Comparison of ENCODE assay signal across 18 mouse cellular contexts in genomic region chr4:12801186-12801585, GRCm38 (mm10).
"Had no signal": no experiment of that assay in that cellular context is flagged by ENCODE, and none has a peak within 500 bp of the region (broad histone marks: within the 10 kb centered on the region; RNA-seq: fewer than 3 reads in every experiment).

No protein-coding gene starts in this region.

- H3K36me3 ChIP-seq: midbrain, embryonic 10.5 days; midbrain, embryonic 12.5 days; neural tube, embryonic 13.5 days; neural tube, embryonic 15.5 days had no signal

- H3K27me3 ChIP-seq: midbrain, embryonic 12.5 days; neural tube, embryonic 13.5 days; neural tube, embryonic 15.5 days had no signal

- H3K4me3 ChIP-seq: midbrain, embryonic 10.5 days; midbrain, embryonic 12.5 days; myocyte; neural tube, embryonic 13.5 days; neural tube, embryonic 15.5 days had no signal

- ATAC-seq: midbrain, embryonic 16.5 days had no signal

- H3K4me1 ChIP-seq: midbrain, embryonic 10.5 days; midbrain, embryonic 12.5 days; neural tube, embryonic 13.5 days; neural tube, embryonic 15.5 days had no signal

- H3K9me3 ChIP-seq: midbrain, embryonic 10.5 days; midbrain, embryonic 12.5 days; neural tube, embryonic 13.5 days; neural tube, embryonic 15.5 days had no signal

- H3K9ac ChIP-seq: lung, embryonic 14.5 days; midbrain, embryonic 12.5 days; neural tube, embryonic 13.5 days; neural tube, embryonic 15.5 days had no signal

- H3K27ac ChIP-seq: midbrain, embryonic 10.5 days; midbrain, embryonic 12.5 days; neural tube, embryonic 13.5 days; neural tube, embryonic 15.5 days had no signal

- H3K4me2 ChIP-seq: lung, embryonic 14.5 days; midbrain, embryonic 12.5 days; neural tube, embryonic 13.5 days; neural tube, embryonic 15.5 days had no signal

- DNase-seq: lung, embryonic 14.5 days; lung, postnatal 10 days; lung, postnatal 4 days; midbrain, embryonic 14.5 days; retina, postnatal 1 day; right cerebral cortex, adult 18-20 months; right cerebral cortex, postnatal 25 days; right cerebral cortex, postnatal 4 days; spleen, adult 18-20 months; thymus, adult 18-20 months; thymus, postnatal 14 days; thymus, postnatal 36 days had no signal
